Mouse (Mus musculus) gastrocnemius, postnatal 14 days (tissue): ENCODE results near the gene Pdap1. TPM values are rescaled to one million over a fixed set of nuclear protein-coding genes. Genes with fewer than 3 reads are reported as not detected.
"Not testable (repeated sequence)": the region's sequence is repeated elsewhere in the genome, so short reads cannot be mapped to it uniquely, and the experiment has no call there.

Source experiments
- DNase-seq: peaks from one replicate; pipeline ENCODE4 v3.0.0; 2021; ENCODE audit warnings: mixed read lengths
- intact Hi-C: fragments of 180-260 bp; cut with DNase I; formaldehyde crosslinking; loops from one replicate; pipeline ENCODE4 v1.15.1; 2025; ENCODE audit warnings: low total_unique reads
- long read RNA-seq, 2 experiments: library from polyadenylated mRNA; stranded (forward); transcript quantifications; one replicate each; pipeline ENCODE4 v2.0.0; 2021
- total RNA-seq, 2 experiments: library from RNA; stranded (reverse); gene quantifications; 2 replicates each; pipeline ENCODE4 v1.2.3; 2021

Pdap1 gene
- 10 to 100 TPM; 55.4 to 58.5 TPM for total RNA-seq
- long read RNA-seq, experiment 1, partial matches to known transcripts, result 4 of 4 reads
- long read RNA-seq, experiment 1, other reads (novel, unspliced or antisense), result 0 of 4 reads
- long read RNA-seq, experiment 2, partial matches to known transcripts, result 0 of 3 reads
- long read RNA-seq, experiment 2, other reads (novel, unspliced or antisense), result 2 of 3 reads

DNA sequence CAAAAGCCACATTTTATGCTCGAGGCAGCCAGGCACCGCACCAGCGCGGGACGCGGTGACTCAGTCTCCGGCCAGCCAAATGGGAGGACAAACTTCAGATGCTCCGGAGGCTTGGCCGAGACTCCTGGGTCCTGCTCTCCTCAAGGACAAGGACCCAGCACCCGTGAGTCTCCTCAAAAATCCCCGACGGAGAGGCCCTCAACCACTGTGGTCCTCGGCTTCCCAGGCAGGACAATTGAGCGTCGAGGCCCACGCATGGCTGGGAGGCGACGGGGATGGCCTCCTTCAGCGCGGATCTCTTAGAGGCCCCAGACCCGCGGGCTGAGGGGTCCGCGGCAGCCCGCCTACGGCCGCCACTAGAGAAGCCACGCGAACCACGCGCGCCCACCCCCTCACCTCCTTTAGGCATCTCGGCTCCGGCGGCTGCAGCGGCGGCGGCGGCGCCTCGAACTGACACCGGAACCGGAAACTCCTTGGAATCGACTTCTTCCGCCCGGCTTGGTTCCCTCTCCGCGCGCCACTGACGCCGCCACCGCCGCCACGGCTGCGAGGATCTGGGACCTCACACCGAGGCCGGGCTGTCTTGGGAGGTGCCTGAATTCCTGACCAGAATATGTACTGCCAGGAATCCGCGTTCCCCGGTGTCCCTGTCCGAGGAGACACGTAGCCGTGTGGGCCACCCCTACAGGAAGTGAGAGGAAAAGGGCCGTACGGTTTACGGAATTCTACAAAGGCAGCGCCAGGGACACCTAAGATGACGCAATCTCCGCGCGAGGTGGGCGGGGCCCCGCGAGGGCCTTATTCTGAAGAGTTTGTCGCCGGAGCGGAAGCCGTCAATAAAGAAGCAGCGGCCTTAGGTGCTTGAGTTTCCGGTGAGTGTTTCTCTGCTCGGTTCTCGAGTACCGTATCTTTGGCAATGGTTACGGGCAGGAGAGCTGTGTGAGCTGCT lies at the start of gene Pdap1, which contains the start of gene Bud31:
Gene Pdap1 (minus strand): TSS at position 668 of the 949 bp plus-strand sequence.
Gene Bud31 (plus strand): TSS at position 792 of the 949 bp plus-strand sequence.
- DNase-seq, result peak; percentile 94

GRCm38 (mm10) chr5:145189416-145189815 lies 49.4 kb upstream of the Pdap1 start:
- intact Hi-C loops, result no loop called here
- no peak for DNase-seq

More for the DNA sequence above, at the start of gene Pdap1, which contains the start of gene Bud31:
- intact Hi-C loops, result no loop called here

GRCm38 (mm10) chr5:145185244-145185643 lies 45.2 kb upstream of the Pdap1 start:
- intact Hi-C loops, result no loop called here
- DNase-seq, result no peak

DNA sequence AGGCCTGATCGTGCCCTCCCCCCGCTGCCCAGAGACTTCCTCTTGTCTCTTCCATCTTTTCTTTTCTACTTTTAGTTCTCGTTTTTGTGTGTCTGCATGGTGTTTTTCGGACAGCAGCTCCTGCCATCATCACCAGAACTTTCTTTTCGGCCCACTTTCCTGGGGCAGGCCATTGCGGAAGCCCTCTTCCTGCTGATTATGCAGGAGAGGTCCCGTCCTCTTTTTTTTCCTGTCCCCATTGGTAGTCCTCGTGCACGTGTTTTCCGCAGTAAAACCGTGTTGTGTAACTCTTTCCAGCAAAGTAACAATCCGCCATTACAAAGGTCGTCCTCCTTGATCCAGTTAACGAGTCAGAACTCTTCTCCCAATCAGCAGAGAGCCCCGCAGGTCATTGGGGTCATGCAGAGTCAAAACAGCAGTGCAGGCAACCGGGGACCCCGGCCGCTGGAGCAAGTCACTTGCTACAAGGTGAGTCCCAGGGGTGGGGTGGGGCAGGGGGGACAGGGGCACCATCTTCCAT lies 38.5 kb upstream of the Pdap1 start:
- DNase-seq, result no peak
- intact Hi-C loops, result no loop called here

DNA sequence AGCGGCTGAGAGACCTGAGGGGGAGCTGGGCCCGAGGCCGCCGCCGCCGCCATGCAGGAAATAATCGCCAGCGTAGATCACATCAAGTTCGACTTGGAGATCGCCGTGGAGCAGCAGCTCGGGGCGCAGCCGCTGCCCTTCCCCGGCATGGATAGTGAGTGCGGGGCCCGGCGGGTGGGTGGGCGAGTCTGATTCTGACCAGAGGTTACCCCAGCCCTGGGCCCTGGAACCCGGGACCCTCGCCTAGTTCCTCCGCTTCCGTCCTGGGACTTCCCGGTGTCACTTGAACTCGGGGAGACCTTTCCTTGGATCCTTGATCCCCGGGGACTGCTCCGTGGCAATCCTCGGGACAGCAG lies 27.2 kb upstream of the Pdap1 start:
- DNase-seq, result no peak
- intact Hi-C loops, result no loop called here

DNA sequence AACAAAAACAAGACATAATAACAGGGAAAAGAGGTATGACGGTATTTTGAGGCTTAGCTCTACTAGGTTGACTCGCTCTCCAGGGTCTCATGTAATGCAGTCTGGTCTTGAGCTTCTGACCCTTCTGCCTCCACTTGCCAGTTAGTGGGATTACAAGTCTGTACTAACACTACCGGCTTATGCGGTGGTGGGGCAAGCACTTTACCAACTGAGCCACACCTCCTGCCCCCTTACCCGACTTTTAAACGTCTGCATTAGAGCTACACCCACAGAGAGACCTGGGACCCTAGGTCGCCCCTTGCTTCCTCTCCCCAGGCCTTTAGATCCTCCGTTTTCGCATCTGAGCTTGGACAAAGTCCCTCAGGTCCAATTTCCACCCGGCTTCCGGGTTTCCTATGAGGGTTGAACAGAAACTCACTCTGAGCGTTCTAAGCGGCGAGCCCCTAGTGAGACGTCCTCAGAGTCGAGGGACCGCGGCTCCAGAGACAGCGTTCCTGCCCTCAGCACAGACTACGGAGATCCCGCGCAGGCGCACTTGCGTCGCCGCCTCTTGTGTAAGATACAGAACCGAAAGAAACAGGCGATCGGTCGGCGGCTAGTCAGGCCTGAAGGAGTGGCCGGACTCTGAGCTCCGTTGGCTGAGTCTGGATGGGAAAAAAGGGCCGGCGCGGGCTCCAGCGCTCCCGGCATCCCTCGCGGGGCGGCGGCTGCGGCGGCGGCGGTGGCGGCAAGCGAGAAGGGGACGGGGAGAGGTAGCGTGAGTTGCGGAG lies 26.7 kb upstream of the Pdap1 start, which contains the start of the genes Ptcd1 and Cpsf4:
Gene Ptcd1 (minus strand): TSS at position 573 of the 770 bp plus-strand sequence.
Gene Cpsf4 (plus strand): TSS at position 678 of the 770 bp plus-strand sequence.
- peak; percentile 99 for DNase-seq
- intact Hi-C loops, result no loop called here

DNA sequence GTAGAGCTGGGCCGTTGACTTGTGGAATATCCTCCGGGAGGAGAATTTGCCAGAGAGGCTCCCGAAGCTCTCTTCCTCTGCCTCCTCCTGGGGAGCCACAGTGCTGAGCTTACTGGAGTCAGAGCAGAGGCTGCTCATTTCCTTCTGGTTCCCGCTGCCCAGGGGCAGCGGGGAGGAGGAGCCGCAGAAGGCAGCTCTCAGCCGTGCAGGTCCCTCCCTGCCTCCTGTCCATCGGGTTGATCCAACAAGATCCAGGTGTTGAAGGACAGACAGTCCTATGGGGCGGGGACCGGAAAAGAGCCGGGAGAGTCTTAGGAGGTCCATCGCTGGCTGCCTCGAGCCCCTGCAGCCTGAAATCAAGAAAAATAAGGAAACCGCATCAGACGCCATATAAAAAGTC lies 25.1 kb upstream of the Pdap1 start:
- DNase-seq, result no peak
- intact Hi-C loops, result no loop called here

DNA sequence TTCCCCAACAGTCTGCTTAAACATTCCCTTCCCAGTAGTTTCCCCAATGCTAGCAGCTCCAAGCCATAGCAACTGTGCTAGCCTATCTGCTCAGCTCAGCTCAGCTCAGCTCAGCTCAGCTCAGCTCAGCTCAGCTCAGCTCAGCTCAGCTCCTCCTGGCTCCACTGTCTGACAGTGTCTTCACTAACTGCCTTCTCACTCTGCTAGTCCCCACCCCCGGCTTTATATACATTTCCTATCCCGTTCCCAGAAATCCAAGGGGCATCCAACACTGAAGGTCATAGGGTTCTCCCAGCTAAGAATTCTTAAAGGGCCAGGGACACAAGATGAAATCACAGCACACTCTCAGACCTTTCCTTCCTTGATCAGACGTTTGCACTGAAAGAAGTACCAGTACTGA lies 24.7 kb upstream of the Pdap1 start:
- intact Hi-C loops, result no loop called here
- no peak for DNase-seq

DNA sequence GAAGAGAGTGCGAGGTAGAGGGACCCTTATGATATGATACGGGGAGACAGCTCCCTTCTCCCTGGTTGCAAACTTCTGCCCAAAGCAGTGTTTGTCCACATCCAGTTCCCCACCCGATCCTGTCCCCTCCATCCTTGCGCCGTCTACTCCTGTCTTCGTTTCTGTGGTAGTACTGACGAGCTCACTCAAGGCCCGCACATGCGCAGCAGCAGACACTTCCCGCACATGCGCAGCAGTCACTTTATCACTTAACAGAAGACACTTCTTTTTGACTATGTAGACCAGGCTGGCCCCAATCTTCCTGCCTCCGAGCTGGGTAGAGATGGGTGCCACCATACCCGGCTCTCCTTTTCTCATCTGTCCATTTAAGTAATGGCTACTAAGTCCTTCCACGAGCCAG lies 21.3 kb upstream of the Pdap1 start:
- DNase-seq, result no peak
- intact Hi-C loops, result no loop called here

- DNase-seq, result no peak
- intact Hi-C loops, result no loop called here
These were observed 12.7 kb upstream of the Pdap1 start for GRCm38 (mm10) chr5:145152690-145153089.

DNA sequence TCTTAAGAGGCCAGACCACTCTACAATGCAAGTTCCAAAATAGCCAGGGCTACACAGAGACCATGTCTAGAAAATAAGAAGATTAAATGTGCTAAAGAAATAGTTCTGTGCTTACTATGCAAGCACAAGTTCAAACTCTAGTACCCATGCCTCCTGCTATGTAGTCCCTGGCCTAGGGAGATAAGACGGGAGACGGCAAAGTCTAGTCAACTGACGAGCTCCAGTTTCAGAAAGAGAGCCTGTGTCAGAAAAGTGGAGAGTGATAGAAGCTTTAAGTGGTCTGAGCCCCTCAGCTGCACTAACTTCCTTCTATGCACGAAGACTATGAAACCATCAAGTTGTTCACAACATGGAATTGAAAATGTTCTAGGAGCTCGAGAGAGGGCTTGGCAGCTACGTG lies 9.3 kb upstream of the Pdap1 start:
- intact Hi-C loops, result no loop called here
- no peak for DNase-seq

GRCm38 (mm10) chr5:145147748-145148147 lies 7.7 kb upstream of the Pdap1 start:
- intact Hi-C loops, result no loop called here
- DNase-seq, result no peak

DNA sequence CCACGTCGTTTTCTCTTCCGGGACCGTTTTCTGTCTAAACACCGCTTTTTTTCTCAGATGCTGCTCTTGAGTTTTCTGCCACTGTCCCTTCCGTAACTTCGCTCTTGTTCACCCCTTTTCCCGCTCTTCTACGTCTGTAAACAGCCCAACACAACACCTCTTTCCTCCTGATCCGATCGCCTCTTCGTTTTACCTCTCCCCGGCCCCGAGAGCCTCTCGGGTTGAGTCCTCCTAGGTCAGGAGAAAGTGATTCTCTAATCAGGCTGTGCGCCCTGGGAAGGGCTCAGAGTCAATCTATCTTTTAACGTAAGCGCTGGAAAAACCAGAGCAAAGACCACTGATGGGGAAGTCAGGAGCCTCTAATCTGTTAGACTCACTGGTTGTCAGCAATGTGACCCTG lies 573 bp upstream of the Pdap1 start:
- no peak for DNase-seq
- intact Hi-C loops, result no loop called here

- intact Hi-C loops, result no loop called here
- DNase-seq, result no peak
These were observed 1.2 kb downstream of the Pdap1 start for GRCm38 (mm10) chr5:145138836-145139235.

- DNase-seq, intact Hi-C loops: not testable (repeated sequence)
These were observed 6.8 kb downstream of the Pdap1 start for GRCm38 (mm10) chr5:145133275-145133674.

- intact Hi-C loops, result no loop called here
- no peak for DNase-seq
These were observed 9.0 kb downstream of the Pdap1 start for GRCm38 (mm10) chr5:145130995-145131394.

- intact Hi-C loops, result no loop called here
- DNase-seq, result no peak
These were observed 9.8 kb downstream of the Pdap1 start for GRCm38 (mm10) chr5:145130191-145130590.

DNA sequence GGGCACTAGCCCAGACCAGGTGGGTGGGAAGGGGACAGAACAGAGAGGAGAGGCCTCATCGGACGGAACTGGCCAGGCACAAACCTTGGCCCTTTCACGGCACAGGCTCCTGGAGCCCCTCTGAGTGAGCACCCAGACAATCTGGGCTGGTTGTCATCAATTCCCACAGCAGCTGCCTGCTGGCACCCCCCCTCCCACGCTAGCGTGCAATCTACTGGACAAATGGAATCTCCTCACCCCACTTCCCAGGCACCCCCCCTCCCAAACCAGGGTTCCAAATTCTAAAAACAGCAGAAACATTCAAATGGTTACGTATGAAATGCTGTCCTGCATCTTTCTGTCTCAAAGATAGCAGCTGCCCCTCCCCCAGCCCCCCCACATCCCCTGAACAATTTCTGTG lies 10.3 kb downstream of the Pdap1 start:
- intact Hi-C loops, DNase-seq: not testable (repeated sequence)

DNA sequence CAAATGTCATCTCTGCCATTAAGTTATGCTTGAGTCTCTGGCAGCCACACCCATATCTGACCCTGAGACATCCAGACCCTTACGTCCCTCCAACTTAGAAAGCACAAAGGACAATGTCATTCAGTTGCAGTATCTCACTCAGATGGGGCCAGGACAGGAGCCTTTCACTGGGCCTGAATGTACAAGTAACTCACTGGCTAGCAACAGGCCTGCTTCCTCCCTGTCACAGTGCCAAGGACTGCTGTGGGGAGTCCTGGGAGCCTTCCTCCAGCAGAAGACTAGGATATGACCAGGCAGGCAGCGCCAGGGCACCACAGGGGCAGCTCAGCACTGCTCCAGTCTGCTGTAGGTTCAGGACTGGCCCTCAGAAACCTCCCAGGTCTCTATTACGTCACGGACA lies 10.9 kb downstream of the Pdap1 start:
- DNase-seq, result no peak

DNA sequence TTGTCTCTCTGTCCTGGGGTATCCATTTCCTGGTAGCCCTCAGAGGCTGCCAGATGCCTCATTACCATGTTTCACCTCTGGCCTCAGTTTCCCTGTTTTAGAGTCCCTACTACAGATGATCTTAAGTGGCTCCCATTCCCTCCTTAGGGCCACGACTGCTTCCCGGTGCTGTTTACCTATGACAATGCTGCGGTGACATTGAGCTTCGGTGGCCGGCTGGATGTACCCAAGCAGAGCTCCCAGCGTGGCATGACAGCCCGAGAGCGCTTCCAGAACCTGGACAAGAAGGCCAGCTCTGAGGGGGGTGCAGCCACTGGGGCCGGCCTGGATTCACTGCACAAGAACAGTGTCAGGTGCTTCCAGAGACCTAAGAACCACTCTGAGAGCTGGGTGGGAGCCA lies 13.5 kb downstream of the Pdap1 start:
- DNase-seq, result no peak
- intact Hi-C loops, result no loop called here

More for the DNA sequence above, 10.9 kb downstream of the Pdap1 start:
- intact Hi-C loops, result no loop called here
